Mouse (Mus musculus) WW6 (cell line): ENCODE results near the gene Icos.

Source experiments
- DNase-seq: peaks from one replicate; pipeline ENCODE4 v3.0.0-alpha.2; 2013; ENCODE audit warnings: low read depth, low spot score

The Icos gene

GRCm38 (mm10) chr1:61038223-61038622, 60.5 kb downstream of the Icos start:
- no peak for DNase-seq

- no peak for DNase-seq
These were observed 61.6 kb downstream of the Icos start for GRCm38 (mm10) chr1:61039310-61039709.

- no peak for DNase-seq
These were observed 62.7 kb downstream of the Icos start for GRCm38 (mm10) chr1:61040401-61040800.

- no peak for DNase-seq
These were observed 65.1 kb downstream of the Icos start for GRCm38 (mm10) chr1:61042842-61043241.

GRCm38 (mm10) chr1:61046055-61046705, 68.5 kb downstream of the Icos start:
- no peak for DNase-seq

- DNase-seq = no peak
These were observed 69.6 kb downstream of the Icos start for GRCm38 (mm10) chr1:61047336-61047735.
